Mouse (Mus musculus) skeletal muscle tissue, adult 2 months (tissue): ENCODE data around the gene Prss56.

Experiments
- DNase-seq: peaks from one replicate; pipeline ENCODE4 v3.0.0-alpha.2; 2012; ENCODE audit warnings: low read depth, low spot score

Gene Prss56

DNA sequence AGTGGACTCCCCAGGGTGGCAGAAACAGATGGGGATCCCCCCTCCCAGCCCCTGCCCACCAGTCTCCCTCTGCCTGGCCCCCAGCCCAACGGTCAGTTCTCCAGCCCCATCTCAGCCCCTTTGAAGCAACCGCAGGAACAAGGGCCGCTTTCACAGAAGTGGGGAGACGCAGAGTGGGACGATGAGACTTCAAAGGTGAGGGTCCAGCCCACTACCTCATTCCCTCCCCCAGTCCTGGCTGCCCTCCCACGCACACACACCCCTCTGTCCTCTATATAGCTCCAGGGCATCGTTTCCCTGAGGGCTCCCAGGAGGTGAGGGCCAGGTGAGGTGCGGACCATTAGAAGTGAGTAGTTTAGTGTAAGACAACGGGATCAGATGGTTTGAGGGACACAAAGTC, at the start of gene Prss56:
TSS of gene Prss56 (plus strand) at position 301 of the 400 bp plus-strand sequence.
- no peak for DNase-seq

DNA sequence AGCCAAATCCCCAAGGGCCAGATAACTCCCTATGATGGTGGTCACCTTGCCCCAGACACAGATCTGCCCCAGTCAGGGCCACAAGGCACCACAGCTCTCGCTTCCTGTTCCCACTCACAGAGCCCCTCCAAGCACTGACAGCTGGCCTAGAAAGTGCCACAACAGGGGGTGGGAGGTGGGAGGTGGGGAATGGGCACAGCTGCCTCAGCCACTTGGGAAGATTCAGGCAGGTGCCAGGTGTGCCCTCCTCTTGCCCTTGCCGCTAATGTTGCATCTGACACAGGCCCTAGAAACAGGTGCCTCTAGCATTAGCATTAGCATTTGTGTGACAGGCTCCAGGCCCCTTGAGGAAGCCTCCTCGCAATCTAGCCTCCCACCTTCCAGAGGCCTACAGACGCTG, 41.6 kb upstream of the Prss56 start:
- no peak for DNase-seq

DNA sequence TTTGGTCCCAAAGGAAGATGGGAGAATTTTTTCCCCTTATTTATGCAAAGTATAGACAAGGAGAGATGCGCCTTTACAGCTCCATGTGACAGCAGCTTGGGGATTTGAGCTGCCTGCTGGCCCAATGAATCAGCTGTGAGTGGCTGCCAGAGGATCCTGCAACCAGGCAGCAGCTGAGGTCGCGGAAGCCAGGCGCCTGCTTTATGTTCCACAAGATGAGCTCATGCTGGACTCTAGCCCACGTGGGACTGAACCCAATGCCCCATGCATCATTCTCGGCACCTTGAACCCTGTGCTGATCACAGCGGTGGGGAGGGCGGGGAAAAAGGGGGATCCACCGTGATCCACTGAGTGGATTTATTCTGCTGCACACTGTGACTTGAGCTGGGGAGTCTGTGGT, 40.7 kb upstream of the Prss56 start:
- peak; percentile 32 for DNase-seq

- no peak for DNase-seq
These were observed 40.0 kb upstream of the Prss56 start for GRCm38 (mm10) chr1:87143141-87143540.

DNA sequence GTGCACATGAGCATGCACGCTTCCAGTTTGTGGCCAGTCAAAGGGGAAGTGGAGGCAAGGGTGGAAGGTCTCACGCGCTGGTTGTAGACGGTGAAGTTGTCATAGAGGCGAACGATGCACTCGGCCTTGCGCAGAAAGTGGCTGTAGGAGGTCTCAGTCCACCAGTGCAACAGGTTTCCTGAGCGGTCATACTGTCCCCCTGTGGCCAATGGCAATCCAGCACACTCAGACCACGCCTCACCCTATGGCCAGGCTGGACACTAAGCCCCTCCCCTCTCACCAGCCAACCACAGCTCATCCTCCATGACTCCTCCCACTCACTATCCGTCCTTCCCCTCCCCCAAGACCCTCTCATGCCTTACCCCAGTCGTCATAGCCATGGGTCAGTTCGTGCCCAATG, 33.7 kb upstream of the Prss56 start:
- DNase-seq, result no peak

GRCm38 (mm10) chr1:87151286-87151685, 31.8 kb upstream of the Prss56 start:
- peak; percentile 38 for DNase-seq

DNA sequence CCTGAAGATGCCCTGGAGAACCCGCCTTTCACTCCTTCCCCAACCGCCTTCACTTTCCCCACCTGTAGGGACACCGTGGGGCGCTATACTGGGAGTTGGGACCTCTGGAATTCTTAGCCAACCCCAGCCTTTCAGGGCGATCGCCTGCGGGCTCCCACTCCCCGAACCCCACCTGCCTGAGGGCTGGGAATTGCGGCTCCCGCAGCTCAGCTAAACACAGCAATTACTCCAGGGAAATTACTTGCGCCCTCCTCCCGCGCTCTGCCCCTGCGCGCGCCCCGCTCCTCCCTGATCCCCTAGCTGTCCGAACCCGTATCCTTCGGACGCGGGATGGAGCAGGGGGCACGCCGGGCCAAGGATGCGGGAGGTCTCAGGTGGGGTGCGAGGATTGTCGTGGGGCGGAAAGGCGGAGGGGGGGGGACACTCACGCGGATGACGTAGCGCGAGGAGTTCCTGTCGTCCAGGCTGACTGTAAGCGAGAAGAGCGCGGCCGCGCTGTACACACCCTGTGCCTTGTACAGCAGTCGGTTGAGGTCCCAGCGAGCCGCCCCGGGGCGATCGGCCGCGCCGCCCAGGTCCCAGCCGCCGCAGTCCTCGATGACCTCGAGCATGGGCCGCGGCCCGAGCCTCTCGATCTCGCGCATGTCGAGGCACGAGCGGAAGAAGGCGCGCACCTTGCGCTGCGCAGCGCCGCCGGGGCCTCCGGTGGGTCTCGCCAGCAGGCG, 29.2 kb upstream of the Prss56 start:
- no peak for DNase-seq

- no peak for DNase-seq
These were observed 28.5 kb upstream of the Prss56 start for GRCm38 (mm10) chr1:87154501-87155120.

- no peak for DNase-seq
These were observed 27.4 kb upstream of the Prss56 start for GRCm38 (mm10) chr1:87155531-87156198.

- DNase-seq, result no peak
These were observed 26.9 kb upstream of the Prss56 start, which contains the start of gene Ecel1 for GRCm38 (mm10) chr1:87156199-87156587. TSS of gene Ecel1 (minus strand) at chr1:87156521.

DNA sequence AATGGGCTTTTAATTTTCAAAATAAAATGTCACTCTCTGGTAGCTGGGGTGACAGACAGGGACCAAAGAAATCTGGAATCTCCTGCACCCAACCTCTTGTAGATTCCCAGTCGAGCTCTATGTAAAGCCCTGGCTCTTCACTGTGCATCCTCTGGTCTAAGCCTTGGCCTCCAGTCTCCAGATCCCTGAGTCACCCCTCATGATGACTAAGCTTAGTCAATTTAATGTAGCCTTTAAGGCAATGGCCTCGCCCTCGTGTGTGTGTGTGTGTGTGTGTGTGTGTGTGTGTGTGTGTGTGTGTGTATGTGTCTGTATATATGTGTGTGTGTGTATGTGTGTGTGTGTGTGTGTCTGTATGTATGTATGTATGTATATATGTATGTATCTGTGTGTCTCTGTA, 23.7 kb upstream of the Prss56 start:
- DNase-seq, result no peak

- DNase-seq, result no peak
These were observed 18.8 kb upstream of the Prss56 start for GRCm38 (mm10) chr1:87164164-87164795.

DNA sequence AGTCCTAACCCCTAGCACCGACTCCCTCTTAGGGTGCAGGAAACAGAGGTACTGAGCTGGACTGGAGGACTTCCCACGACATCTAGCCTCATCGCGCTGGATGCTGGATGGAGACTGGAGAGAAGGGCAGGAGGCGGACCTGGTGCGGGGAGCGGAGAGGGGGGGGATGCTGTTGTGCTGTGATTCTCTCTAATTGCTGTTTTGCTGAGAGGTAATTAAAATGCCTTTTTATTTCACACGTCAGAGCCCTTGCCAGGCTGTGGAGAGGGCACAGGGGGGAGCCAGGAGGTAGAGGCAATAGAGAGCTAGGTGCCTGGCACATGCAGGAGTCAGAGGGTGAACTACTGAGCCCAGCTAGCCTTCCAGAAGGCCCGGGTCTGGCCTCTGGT, 18.3 kb upstream of the Prss56 start:
- DNase-seq, result no peak

- no peak for DNase-seq
These were observed 12.7 kb upstream of the Prss56 start for GRCm38 (mm10) chr1:87170458-87170857.

GRCm38 (mm10) chr1:87171312-87171711, 11.8 kb upstream of the Prss56 start:
- no peak for DNase-seq

GRCm38 (mm10) chr1:87172316-87172715, 10.8 kb upstream of the Prss56 start:
- DNase-seq, result no peak

DNA sequence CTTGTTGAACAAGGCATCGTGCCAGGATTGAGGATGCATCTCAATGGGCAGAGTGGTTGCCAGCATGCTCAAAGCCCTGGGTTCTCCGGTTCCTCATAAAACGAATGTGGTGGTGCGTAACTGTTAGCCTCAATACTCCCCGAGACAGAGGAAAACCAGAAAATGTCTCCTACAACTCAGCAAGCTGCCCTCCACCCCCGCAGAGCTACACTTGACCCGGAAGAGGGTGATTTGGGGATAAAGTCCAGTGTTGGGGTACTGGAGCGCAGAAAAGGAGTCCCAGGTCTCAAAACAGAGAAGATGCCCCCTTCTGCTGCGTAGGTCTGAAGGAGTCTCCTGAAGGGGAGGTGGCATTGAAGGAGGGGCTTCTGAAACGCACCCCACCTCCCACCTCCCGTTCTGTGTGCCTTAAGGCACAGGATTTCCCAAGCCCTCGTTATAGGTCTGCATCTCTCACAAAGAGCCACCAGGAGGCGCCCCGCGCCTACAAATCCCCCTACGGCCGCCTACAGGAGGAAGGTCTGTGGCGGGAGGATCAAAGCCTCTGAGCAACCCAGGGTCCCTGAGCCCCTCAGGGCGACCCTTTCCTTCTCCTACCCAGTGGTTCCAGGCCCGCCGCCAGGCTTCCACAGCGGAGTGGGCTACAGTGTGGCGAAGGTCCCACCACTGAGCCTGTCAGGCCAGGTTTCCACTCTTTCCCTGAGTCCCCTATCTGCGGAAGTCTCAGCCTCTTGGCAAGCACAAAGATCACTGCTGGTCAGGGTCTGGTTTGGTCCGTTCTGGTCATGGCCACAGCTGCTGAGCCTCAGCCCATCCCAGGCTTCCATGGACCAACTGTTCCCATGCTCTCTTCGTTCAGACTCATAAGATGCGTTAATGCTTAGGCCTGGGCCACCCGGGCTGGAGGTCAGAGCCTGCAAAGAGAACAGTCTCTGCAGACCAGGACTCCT, 8.8 kb upstream of the Prss56 start:
- DNase-seq, result peak; percentile 38

GRCm38 (mm10) chr1:87175852-87176292, 7.2 kb upstream of the Prss56 start:
- DNase-seq, result peak; percentile 15

- no peak for DNase-seq
These were observed 2.2 kb upstream of the Prss56 start for GRCm38 (mm10) chr1:87180896-87181295.

DNA sequence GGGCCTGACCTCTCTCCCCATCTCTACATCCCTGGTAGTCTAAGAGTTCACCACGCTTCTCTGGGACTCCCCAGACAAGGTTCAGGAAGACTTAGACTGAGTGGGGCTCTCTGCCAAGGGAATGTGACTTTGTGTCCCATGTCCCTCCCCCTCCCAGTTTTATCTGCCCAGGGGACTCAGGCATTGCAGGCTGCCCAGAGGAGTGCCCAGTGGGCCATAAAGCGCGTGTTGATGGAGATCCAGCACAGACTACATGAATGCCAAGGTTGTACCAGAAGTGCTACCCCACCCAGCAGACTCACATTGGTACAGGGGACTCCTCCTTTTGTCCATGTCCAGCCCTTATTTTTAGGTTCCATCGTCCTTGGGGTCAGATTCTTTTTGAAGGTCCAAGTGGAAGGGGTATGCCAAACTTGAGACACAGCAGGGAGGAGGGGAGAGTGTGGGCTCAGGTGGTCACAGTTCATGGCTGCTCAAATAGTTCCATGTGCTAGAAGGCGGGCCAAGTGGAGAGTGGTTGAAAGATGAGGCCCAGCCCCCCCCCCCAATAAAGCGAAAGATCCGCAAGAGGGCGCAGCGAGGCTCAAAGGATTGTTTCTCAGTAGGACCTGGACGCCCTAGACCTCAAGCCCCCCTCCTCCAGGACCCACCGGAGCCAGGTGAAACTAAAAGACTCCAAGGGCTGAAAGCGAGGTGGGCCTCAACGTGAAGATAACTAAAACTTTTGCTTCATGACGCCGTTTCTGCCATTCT, 1.1 kb downstream of the Prss56 start:
- no peak for DNase-seq
